Mouse (Mus musculus): ENCODE measurements around the gene Klhl25.
"Not testable (repeated sequence)": the region's sequence is repeated elsewhere in the genome, so short reads cannot be mapped to it uniquely, and the experiment has no call there.

Gene Klhl25

GRCm38 (mm10) chr7:75873746-75874145, 25.6 kb downstream of the Klhl25 start:
- no peak for DNase-seq (ENCODE audit: low spot score)

- not testable (repeated sequence) for DNase-seq (ENCODE audit: low spot score)
These were observed 31.3 kb downstream of the Klhl25 start for GRCm38 (mm10) chr7:75879436-75879835.

- no peak for DNase-seq (ENCODE audit: low spot score)
These were observed 32.1 kb downstream of the Klhl25 start for GRCm38 (mm10) chr7:75880236-75880635.

- peak; percentile 43 for DNase-seq (ENCODE audit: low spot score)
These were observed 32.5 kb downstream of the Klhl25 start for GRCm38 (mm10) chr7:75880650-75881049.

- no peak for DNase-seq (ENCODE audit: low spot score)
These were observed 33.3 kb downstream of the Klhl25 start for GRCm38 (mm10) chr7:75881376-75881775.

- no peak for DNase-seq (ENCODE audit: low spot score)
These were observed 33.7 kb downstream of the Klhl25 start for GRCm38 (mm10) chr7:75881791-75882190.

GRCm38 (mm10) chr7:75891466-75891865, 43.4 kb downstream of the Klhl25 start:
- no peak for DNase-seq (ENCODE audit: low spot score)

- no peak for DNase-seq (ENCODE audit: low spot score)
These were observed 44.6 kb downstream of the Klhl25 start for GRCm38 (mm10) chr7:75892737-75893136.

- DNase-seq (ENCODE audit: low spot score): no peak
These were observed 45.6 kb downstream of the Klhl25 start for GRCm38 (mm10) chr7:75893709-75894108.

- no peak for DNase-seq (ENCODE audit: low spot score)
These were observed 48.9 kb downstream of the Klhl25 start for GRCm38 (mm10) chr7:75897041-75897440.

GRCm38 (mm10) chr7:75899102-75899501, 51.0 kb downstream of the Klhl25 start:
- no peak for DNase-seq (ENCODE audit: low spot score)

GRCm38 (mm10) chr7:75899517-75899916, 51.4 kb downstream of the Klhl25 start:
- DNase-seq (ENCODE audit: low spot score): no peak

GRCm38 (mm10) chr7:75899954-75900353, 51.8 kb downstream of the Klhl25 start:
- DNase-seq (ENCODE audit: low spot score): no peak

GRCm38 (mm10) chr7:75905145-75905544, 57.0 kb downstream of the Klhl25 start:
- DNase-seq (ENCODE audit: low spot score): no peak

- no peak for DNase-seq (ENCODE audit: low spot score)
These were observed 62.0 kb downstream of the Klhl25 start for GRCm38 (mm10) chr7:75910035-75910651.

- no peak for DNase-seq (ENCODE audit: low spot score)
These were observed 62.5 kb downstream of the Klhl25 start for GRCm38 (mm10) chr7:75910652-75911035.

GRCm38 (mm10) chr7:75913952-75914351, 65.8 kb downstream of the Klhl25 start:
- DNase-seq (ENCODE audit: low spot score): peak; percentile 31

GRCm38 (mm10) chr7:75915550-75915949, 67.4 kb downstream of the Klhl25 start:
- not testable (repeated sequence) for DNase-seq (ENCODE audit: low spot score)

GRCm38 (mm10) chr7:75917662-75918061, 69.6 kb downstream of the Klhl25 start:
- no peak for DNase-seq (ENCODE audit: low spot score)

- not testable (repeated sequence) for DNase-seq (ENCODE audit: low spot score)
These were observed 71.6 kb downstream of the Klhl25 start for GRCm38 (mm10) chr7:75919745-75920144.

All from urinary bladder, postnatal 10 days (tissue).